Mouse (Mus musculus): Measurements from ENCODE around the gene Zzef1. TPM values are rescaled to one million over a fixed set of nuclear protein-coding genes. Genes with fewer than 3 reads are reported as not detected.
"Not testable (repeated sequence)": the region's sequence is repeated elsewhere in the genome, so short reads cannot be mapped to it uniquely, and the experiment has no call there.

Zzef1 gene
- polyA plus RNA-seq, 1 experiment from 2014 or later: 7.2 TPM

DNA sequence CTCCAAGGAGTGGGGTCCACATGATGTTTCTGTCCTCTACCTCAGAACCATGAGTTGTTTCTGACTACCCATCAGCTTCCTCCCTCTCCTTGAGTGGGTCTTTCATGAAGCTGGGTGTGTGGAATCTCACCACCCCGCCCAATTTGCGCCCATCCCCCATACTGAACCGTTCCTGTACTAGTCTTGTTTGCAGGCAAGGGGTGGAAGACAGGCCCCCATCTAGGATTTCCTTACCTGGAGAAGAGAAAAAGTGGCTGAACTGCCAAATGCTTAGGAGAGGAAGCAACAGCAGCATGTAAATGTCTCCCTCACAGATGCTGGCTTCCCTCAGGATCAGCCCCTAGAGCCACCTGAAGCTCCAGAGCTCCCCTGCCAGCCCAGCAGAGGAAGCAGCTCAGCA, 25.7 kb upstream of the Zzef1 start:
- 94% methylated on average over 3 of the region's 3 CpGs for WGBS
- no peak overlapping the region for H3K4me3 ChIP-seq (ENCODE audit: low read depth, low read length)
- no peaks in the 10 kb centered on the region for H3K4me1 ChIP-seq (ENCODE audit: control insufficient read depth, insufficient read depth, low read length)
- ATAC-seq (ENCODE audit: insufficient number of reproducible peaks, low FRiP score, low TSS enrichment, low read depth) (no peak), DNase-seq (ENCODE audit: low spot score) (no peak)
- H3K27me3 ChIP-seq (ENCODE audit: control insufficient read depth, insufficient read depth, low read length): no peaks in the 10 kb centered on the region
- H3K36me3 ChIP-seq (ENCODE audit: control insufficient read depth, insufficient read depth, low read length): no peaks in the 10 kb centered on the region
- no peak overlapping the region for H3K27ac ChIP-seq (replicated peaks; ENCODE audit: low read depth, low read length)
- no peaks in the 10 kb centered on the region for H3K9me3 ChIP-seq (ENCODE audit: control insufficient read depth, low read length)
- H3K4me2 ChIP-seq (ENCODE audit: low read depth, severe bottlenecking): no peak overlapping the region
- no peak overlapping the region for H3K9ac ChIP-seq (ENCODE audit: low read length)

DNA sequence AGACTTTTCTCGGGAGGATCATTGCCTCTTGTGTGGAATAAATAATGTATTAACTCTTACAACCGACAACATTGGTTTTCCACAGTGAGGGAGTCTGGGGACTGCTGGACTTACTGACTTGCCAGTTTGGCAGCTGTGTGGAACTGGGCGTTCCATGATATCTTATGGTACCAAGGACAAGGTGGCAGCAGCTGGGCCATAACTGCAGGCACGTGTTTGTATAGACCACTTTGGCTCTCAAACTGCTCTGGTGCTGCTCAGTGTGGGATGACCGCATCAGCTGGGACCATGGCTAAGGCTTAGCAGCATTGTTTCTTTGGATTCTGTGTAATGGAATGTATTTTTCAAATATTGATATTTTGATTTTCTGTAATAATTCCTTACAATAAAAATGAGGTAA, 25.2 kb upstream of the Zzef1 start:
- DNase-seq (ENCODE audit: low spot score): no peak
- H3K9ac ChIP-seq (ENCODE audit: low read length): no peak overlapping the region
- ATAC-seq (ENCODE audit: insufficient number of reproducible peaks, low FRiP score, low TSS enrichment, low read depth): no peak
- no peaks in the 10 kb centered on the region for H3K27me3 ChIP-seq (ENCODE audit: control insufficient read depth, insufficient read depth, low read length)
- no peak overlapping the region for H3K4me2 ChIP-seq (ENCODE audit: low read depth, severe bottlenecking)
- no peak overlapping the region for H3K4me3 ChIP-seq (ENCODE audit: low read depth, low read length)
- H3K9me3 ChIP-seq (ENCODE audit: control insufficient read depth, low read length): no peaks in the 10 kb centered on the region
- no peaks in the 10 kb centered on the region for H3K36me3 ChIP-seq (ENCODE audit: control insufficient read depth, insufficient read depth, low read length)
- H3K27ac ChIP-seq (replicated peaks; ENCODE audit: low read depth, low read length): no peak overlapping the region
- 86% methylated on average over 5 of the region's 5 CpGs for WGBS
- no peaks in the 10 kb centered on the region for H3K4me1 ChIP-seq (ENCODE audit: control insufficient read depth, insufficient read depth, low read length)

DNA sequence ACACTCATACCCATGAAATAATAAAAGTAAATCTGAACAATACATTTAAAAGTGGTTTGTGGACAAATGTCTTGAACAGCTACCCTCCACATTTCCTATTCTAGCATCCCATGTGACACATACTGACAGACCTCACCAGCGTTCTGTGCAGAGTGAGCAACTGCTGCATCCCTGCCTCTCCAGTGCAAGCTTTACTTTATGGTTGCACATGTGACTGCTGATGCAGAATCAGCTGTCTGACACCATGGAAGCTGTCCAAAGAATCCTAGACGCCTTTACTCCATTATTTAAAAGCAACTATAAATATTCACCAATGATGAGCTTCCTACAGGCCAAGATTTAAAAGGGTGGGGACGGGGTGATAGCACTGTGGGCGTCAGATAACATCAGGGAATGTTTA, 24.6 kb upstream of the Zzef1 start:
- H3K4me1 ChIP-seq (ENCODE audit: control insufficient read depth, insufficient read depth, low read length): no peaks in the 10 kb centered on the region
- no peaks in the 10 kb centered on the region for H3K9me3 ChIP-seq (ENCODE audit: control insufficient read depth, low read length)
- no peak overlapping the region for H3K9ac ChIP-seq (ENCODE audit: low read length)
- ATAC-seq (ENCODE audit: insufficient number of reproducible peaks, low FRiP score, low TSS enrichment, low read depth) (no peak), DNase-seq (ENCODE audit: low spot score) (no peak)
- no peaks in the 10 kb centered on the region for H3K27me3 ChIP-seq (ENCODE audit: control insufficient read depth, insufficient read depth, low read length)
- 81% methylated on average over 4 of the region's 4 CpGs for WGBS
- H3K4me2 ChIP-seq (ENCODE audit: low read depth, severe bottlenecking): no peak overlapping the region
- H3K4me3 ChIP-seq (ENCODE audit: low read depth, low read length): no peak overlapping the region
- no peaks in the 10 kb centered on the region for H3K36me3 ChIP-seq (ENCODE audit: control insufficient read depth, insufficient read depth, low read length)
- no peak overlapping the region for H3K27ac ChIP-seq (replicated peaks; ENCODE audit: low read depth, low read length)

DNA sequence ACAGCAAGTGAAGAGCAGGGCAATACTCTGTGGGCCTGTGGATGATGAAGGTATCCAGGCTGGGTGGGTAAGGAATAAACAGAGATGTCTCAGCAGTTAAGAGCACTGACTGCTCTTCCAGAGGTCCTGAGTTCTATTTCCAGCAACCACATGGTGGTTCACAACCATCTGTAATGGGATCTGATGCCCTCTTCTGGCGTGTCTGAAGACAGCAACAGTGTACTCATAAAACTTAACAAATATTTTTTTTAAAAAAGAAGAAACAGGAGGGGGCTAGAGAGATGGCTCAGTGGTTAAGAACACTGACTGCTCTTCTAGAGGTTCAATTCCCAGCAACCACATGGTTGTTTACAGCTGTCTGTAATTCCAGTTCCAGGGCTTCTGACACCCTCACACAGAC, 23.4 kb upstream of the Zzef1 start:
- H3K4me1 ChIP-seq (ENCODE audit: control insufficient read depth, insufficient read depth, low read length); H3K4me2 ChIP-seq (ENCODE audit: low read depth, severe bottlenecking); H3K4me3 ChIP-seq (ENCODE audit: low read depth, low read length); H3K9ac ChIP-seq (ENCODE audit: low read length); DNase-seq (ENCODE audit: low spot score); H3K9me3 ChIP-seq (ENCODE audit: control insufficient read depth, low read length); H3K27ac ChIP-seq (replicated peaks; ENCODE audit: low read depth, low read length); H3K27me3 ChIP-seq (ENCODE audit: control insufficient read depth, insufficient read depth, low read length); ATAC-seq (ENCODE audit: insufficient number of reproducible peaks, low FRiP score, low TSS enrichment, low read depth); H3K36me3 ChIP-seq (ENCODE audit: control insufficient read depth, insufficient read depth, low read length): not testable (repeated sequence)
- WGBS: 41% methylated on average over 1 of the region's 1 CpGs

DNA sequence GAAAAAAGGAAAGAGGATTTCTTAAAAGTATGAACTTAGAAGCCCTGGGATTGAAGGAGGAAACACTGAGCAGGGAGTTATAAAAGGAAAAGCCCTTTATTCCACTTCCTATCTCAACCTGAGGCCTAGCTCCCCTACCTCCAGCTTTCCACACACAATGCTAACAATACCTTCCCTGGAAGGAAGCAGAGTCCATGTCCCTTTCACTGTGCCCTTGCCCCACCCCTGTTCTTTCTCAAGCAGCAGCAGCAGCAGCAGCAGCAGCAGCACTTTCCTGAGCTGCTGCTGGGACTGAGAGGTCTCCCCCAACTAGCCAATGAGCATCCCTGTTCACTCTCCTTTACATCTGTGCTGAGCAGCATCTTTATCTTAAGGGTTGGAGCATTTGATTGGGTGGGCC, 17.1 kb upstream of the Zzef1 start:
- ATAC-seq (ENCODE audit: insufficient number of reproducible peaks, low FRiP score, low TSS enrichment, low read depth) (no peak), DNase-seq (ENCODE audit: low spot score) (no peak)
- no peaks in the 10 kb centered on the region for H3K4me1 ChIP-seq (ENCODE audit: control insufficient read depth, insufficient read depth, low read length)
- H3K4me3 ChIP-seq (ENCODE audit: low read depth, low read length): no peak overlapping the region
- no peaks in the 10 kb centered on the region for H3K9me3 ChIP-seq (ENCODE audit: control insufficient read depth, low read length)
- H3K9ac ChIP-seq (ENCODE audit: low read length): no peak overlapping the region
- no peaks in the 10 kb centered on the region for H3K36me3 ChIP-seq (ENCODE audit: control insufficient read depth, insufficient read depth, low read length)
- no peak overlapping the region for H3K4me2 ChIP-seq (ENCODE audit: low read depth, severe bottlenecking)
- no peak overlapping the region for H3K27ac ChIP-seq (replicated peaks; ENCODE audit: low read depth, low read length)
- H3K27me3 ChIP-seq (ENCODE audit: control insufficient read depth, insufficient read depth, low read length): no peaks in the 10 kb centered on the region

DNA sequence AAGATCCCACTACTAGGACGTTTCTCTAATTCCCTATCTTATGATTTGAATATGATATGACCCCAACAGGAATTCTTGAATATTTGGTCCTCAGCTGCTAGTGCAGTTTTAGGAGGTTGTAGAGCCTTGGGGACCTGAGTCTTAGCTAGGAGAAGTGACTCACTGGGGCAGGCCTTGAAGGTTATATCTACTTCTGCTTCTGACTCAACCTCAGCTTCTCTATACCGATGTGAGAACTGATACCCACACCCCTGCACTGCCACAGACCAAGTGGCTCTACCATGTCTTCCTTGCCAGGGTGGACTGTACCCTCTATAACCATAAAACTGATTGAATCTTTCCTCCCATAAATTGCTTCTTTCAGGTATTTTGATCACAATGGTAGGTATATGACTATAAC, 13.9 kb upstream of the Zzef1 start:
- WGBS: 71% methylated on average over 2 of the region's 2 CpGs
- no peaks in the 10 kb centered on the region for H3K9me3 ChIP-seq (ENCODE audit: control insufficient read depth, low read length)
- H3K27me3 ChIP-seq (ENCODE audit: control insufficient read depth, insufficient read depth, low read length): no peaks in the 10 kb centered on the region
- no peak overlapping the region for H3K4me3 ChIP-seq (ENCODE audit: low read depth, low read length)
- DNase-seq (ENCODE audit: low spot score): no peak
- no peaks in the 10 kb centered on the region for H3K36me3 ChIP-seq (ENCODE audit: control insufficient read depth, insufficient read depth, low read length)
- H3K27ac ChIP-seq (replicated peaks; ENCODE audit: low read depth, low read length): no peak overlapping the region
- ATAC-seq (ENCODE audit: insufficient number of reproducible peaks, low FRiP score, low TSS enrichment, low read depth): no peak
- H3K4me1 ChIP-seq (ENCODE audit: control insufficient read depth, insufficient read depth, low read length): no peaks in the 10 kb centered on the region
- H3K9ac ChIP-seq (ENCODE audit: low read length): no peak overlapping the region
- H3K4me2 ChIP-seq (ENCODE audit: low read depth, severe bottlenecking): no peak overlapping the region

DNA sequence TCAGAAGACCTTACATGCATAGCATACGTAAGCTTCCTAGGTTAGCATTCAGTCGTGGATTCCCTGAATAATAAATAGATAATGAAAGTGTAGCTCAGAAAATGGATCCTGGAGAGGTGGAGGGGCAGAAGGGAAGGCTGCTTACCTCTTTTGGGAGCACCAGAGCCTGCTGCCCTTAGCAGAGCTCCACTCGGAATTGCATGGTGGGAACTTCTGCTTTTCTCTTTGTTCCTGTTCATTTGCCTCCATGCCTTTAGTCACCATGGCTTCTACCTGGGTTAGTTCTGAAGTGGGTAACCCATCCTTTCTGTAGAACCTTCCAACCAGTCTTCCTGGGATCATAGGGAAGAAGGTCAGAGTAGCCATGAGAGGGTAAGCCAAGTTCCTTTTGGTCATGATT, 13.5 kb upstream of the Zzef1 start:
- Histone ChIP-seq H3K4me1 (ENCODE audit: control insufficient read depth, insufficient read depth, low read length) (no peaks in the 10 kb centered on the region), H3K36me3 (ENCODE audit: control insufficient read depth, insufficient read depth, low read length) (no peaks in the 10 kb centered on the region), H3K4me3 (ENCODE audit: low read depth, low read length) (no peak overlapping the region), H3K9ac (ENCODE audit: low read length) (no peak overlapping the region), H3K4me2 (ENCODE audit: low read depth, severe bottlenecking) (no peak overlapping the region), H3K27me3 (ENCODE audit: control insufficient read depth, insufficient read depth, low read length) (no peaks in the 10 kb centered on the region), H3K9me3 (ENCODE audit: control insufficient read depth, low read length) (no peaks in the 10 kb centered on the region), H3K27ac (replicated peaks; ENCODE audit: low read depth, low read length) (no peak overlapping the region)
- ATAC-seq (ENCODE audit: insufficient number of reproducible peaks, low FRiP score, low TSS enrichment, low read depth) (no peak), DNase-seq (ENCODE audit: low spot score) (no peak)
- 87% methylated on average over 3 of the region's 3 CpGs for WGBS

DNA sequence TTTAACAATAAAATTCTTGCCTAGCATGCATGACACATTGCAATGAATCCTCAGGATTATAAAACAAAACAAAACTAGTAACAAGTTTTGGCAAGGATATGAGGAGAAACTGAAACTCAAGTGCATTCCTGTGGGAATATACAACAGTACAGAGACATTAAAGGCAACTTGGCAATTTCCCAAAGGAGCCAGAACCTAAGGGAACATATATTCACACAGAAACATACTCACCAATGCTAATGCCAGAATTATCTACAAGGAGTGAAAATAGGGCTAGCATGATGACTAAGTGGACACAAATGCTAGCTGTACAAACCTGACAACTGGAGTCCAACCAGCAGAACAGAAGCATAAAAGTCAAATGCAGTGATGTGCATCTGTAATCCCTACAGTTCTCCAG, 4.0 kb upstream of the Zzef1 start:
- no peaks in the 10 kb centered on the region for H3K4me1 ChIP-seq (ENCODE audit: control insufficient read depth, insufficient read depth, low read length)
- H3K27ac ChIP-seq (replicated peaks; ENCODE audit: low read depth, low read length): no peak overlapping the region
- no peak overlapping the region for H3K4me3 ChIP-seq (ENCODE audit: low read depth, low read length)
- no peaks in the 10 kb centered on the region for H3K27me3 ChIP-seq (ENCODE audit: control insufficient read depth, insufficient read depth, low read length)
- H3K9me3 ChIP-seq (ENCODE audit: control insufficient read depth, low read length): no peaks in the 10 kb centered on the region
- ATAC-seq (ENCODE audit: insufficient number of reproducible peaks, low FRiP score, low TSS enrichment, low read depth) (no peak), DNase-seq (ENCODE audit: low spot score) (no peak)
- H3K36me3 ChIP-seq (ENCODE audit: control insufficient read depth, insufficient read depth, low read length): no peaks in the 10 kb centered on the region
- H3K9ac ChIP-seq (ENCODE audit: low read length): no peak overlapping the region
- no peak overlapping the region for H3K4me2 ChIP-seq (ENCODE audit: low read depth, severe bottlenecking)

DNA sequence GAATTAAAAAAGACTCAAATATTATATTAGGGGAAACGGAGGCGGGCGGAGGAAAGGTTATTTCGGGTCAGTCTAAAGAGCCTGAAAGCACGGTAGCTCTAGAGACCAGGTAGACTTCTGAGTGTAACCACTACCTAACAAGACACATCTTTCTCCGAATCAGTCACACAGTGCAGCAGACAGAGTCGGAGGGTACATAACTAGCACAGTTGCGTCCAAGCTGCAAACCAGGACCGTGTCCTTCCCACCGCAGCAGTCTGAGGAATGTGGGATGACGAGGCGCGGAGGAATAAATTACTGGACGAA, 924 bp upstream of the Zzef1 start:
- H3K4me2 ChIP-seq (ENCODE audit: low read depth, severe bottlenecking): peak overlapping the region; percentile 79
- peak overlapping the region; percentile 98 for H3K4me3 ChIP-seq (ENCODE audit: low read depth, low read length)
- no peak overlapping the region; the same call in 1 of the 2 replicates for H3K27ac ChIP-seq (replicated peaks; ENCODE audit: low read depth, low read length)
- H3K9ac ChIP-seq (ENCODE audit: low read length): peak overlapping the region; percentile 90
- ATAC-seq (ENCODE audit: insufficient number of reproducible peaks, low FRiP score, low TSS enrichment, low read depth): peak; percentile 33; the same call in 1 of the 2 replicates
- no peaks in the 10 kb centered on the region for H3K36me3 ChIP-seq (ENCODE audit: control insufficient read depth, insufficient read depth, low read length)
- WGBS: 20% methylated on average over 14 of the region's 14 CpGs
- no peaks in the 10 kb centered on the region for H3K9me3 ChIP-seq (ENCODE audit: control insufficient read depth, low read length)
- no peaks in the 10 kb centered on the region for H3K27me3 ChIP-seq (ENCODE audit: control insufficient read depth, insufficient read depth, low read length)
- no peaks in the 10 kb centered on the region for H3K4me1 ChIP-seq (ENCODE audit: control insufficient read depth, insufficient read depth, low read length)
- no peak for DNase-seq (ENCODE audit: low spot score)

Data from limb, embryonic 11.5 days (tissue).